Mouse (Mus musculus) heart, embryonic 11.5 days (tissue): Measurements from ENCODE around the gene Ms4a4b. TPM values are rescaled to one million over a fixed set of nuclear protein-coding genes. Genes with fewer than 3 reads are reported as not detected.

Experiments used
- polyA plus RNA-seq: library from polyadenylated mRNA; unstranded; fragments of >200 nt; fragmentation: Nextera tagmentation; extraction: Ambion mirVana; gene quantifications from 2 replicates; pipeline ENCODE4 v1.2.1, GENCODE M21; 2014

Ms4a4b gene
- polyA plus RNA-seq, 1 experiment from 2014 or later, result not detected

Other genes with a start within 250 kb of the Ms4a4b start
- gene Ms4a13, start 246.8 kb upstream of the Ms4a4b start, polyA plus RNA-seq, result not detected in 2 replicates
- not detected in 2 replicates for gene Ms4a12, start 211.1 kb upstream of the Ms4a4b start, polyA plus RNA-seq
- not detected in 2 replicates for gene Ms4a1, start 177.3 kb upstream of the Ms4a4b start, polyA plus RNA-seq
- not detected in 2 replicates for gene Ms4a5, start 159.7 kb upstream of the Ms4a4b start, polyA plus RNA-seq
- not detected in 2 replicates for gene Ms4a14, start 129.1 kb upstream of the Ms4a4b start, polyA plus RNA-seq
- 0.49 TPM in 1 of 2 replicates, not detected in the other for gene Ms4a7, start 107.4 kb upstream of the Ms4a4b start, polyA plus RNA-seq
- gene Ms4a4a, start 68.0 kb upstream of the Ms4a4b start, polyA plus RNA-seq, result 0.27 and 1.0 TPM in 2 replicates
- not detected in 2 replicates for gene Ms4a4c, start 38.8 kb upstream of the Ms4a4b start, polyA plus RNA-seq
- 0.21 and 0.77 TPM in 2 replicates for gene Ms4a6c, start 25.8 kb downstream of the Ms4a4b start, polyA plus RNA-seq
- gene Gm8369, start 42.4 kb downstream of the Ms4a4b start, polyA plus RNA-seq, result not detected in 2 replicates
- gene Ms4a6b, start 73.0 kb downstream of the Ms4a4b start, polyA plus RNA-seq, result 0.59 and 1.4 TPM in 2 replicates
- 0.44 and 0.56 TPM in 2 replicates for gene Ms4a4d, start 93.2 kb downstream of the Ms4a4b start, polyA plus RNA-seq
- 0.87 and 1.1 TPM in 2 replicates for gene Ms4a6d, start 161.3 kb downstream of the Ms4a4b start, polyA plus RNA-seq
- 0.24 TPM in 1 of 2 replicates, not detected in the other for gene Ms4a2, start 180.2 kb downstream of the Ms4a4b start, polyA plus RNA-seq
- gene Ms4a3, start 197.3 kb downstream of the Ms4a4b start, polyA plus RNA-seq, result 0.39 TPM in 1 of 2 replicates, not detected in the other
- gene Oosp2, start 217.0 kb downstream of the Ms4a4b start, polyA plus RNA-seq, result not detected in 2 replicates
- not detected in 2 replicates for gene Oosp1, start 247.6 kb downstream of the Ms4a4b start, polyA plus RNA-seq